Mouse (Mus musculus): ENCODE measurements around the gene Tmed2.

- no peak for TF ChIP-seq CTCF (IDR thresholded peaks at IDR 0.05; ENCODE audit: control insufficient read depth, insufficient read depth, insufficient replicate concordance, low read depth, low read length)
- no peak for TF ChIP-seq POLR2A (IDR thresholded peaks at IDR 0.05; ENCODE audit: control insufficient read depth, low read depth, low read length)
Measured at GRCm38 (mm10) chr5:124528791-124529190, 11.7 kb upstream of the Tmed2 start.
